Mouse (Mus musculus) erythroblast, embryonic 14.5 days (primary cell): Measurements from ENCODE around the gene Cdkn2aipnl. TPM values are rescaled to one million over a fixed set of nuclear protein-coding genes. Genes with fewer than 3 reads are reported as not detected.

Source experiments
- H3K27me3 ChIP-seq: 2 replicates; pipeline ENCODE4 v1.6.1; 2012; ENCODE audit warnings: inconsistent platforms; ENCODE audit not compliant: control insufficient read depth
- H3K36me3 ChIP-seq: 2 replicates; pipeline ENCODE4 v1.6.1; 2012; ENCODE audit warnings: mild to moderate bottlenecking, inconsistent platforms; ENCODE audit not compliant: control insufficient read depth
- H3K4me1 ChIP-seq: 2 replicates; pipeline ENCODE4 v1.6.1; 2012; ENCODE audit warnings: inconsistent platforms; ENCODE audit not compliant: control insufficient read depth
- H3K4me3 ChIP-seq: replicated peaks from 2 replicates; pipeline ENCODE3; 2012; ENCODE audit warnings: moderate library complexity, mild to moderate bottlenecking, inconsistent platforms
- H3K9me3 ChIP-seq: 2 replicates; pipeline ENCODE4 v1.6.1; 2012; ENCODE audit warnings: low read length, inconsistent platforms, mixed read lengths; ENCODE audit not compliant: control insufficient read depth
- GATA1 ChIP-seq: IDR thresholded peaks from 2 replicates; pipeline ENCODE4 v1.6.1; 2012; ENCODE audit warnings: low read length, inconsistent platforms, mixed read lengths
- TAL1 ChIP-seq: IDR thresholded peaks from 3 replicates; pipeline ENCODE4 v1.6.1; 2012; ENCODE audit warnings: low read length, inconsistent platforms, mixed read lengths
- polyA plus RNA-seq: library from polyadenylated mRNA; stranded (reverse); fragments of >175 nt; gene quantifications from 2 replicates; pipeline ENCODE4 v1.2.3, GENCODE M21; 2012

Cdkn2aipnl gene
- polyA plus RNA-seq, 1 experiment = 2.1 TPM

- TF ChIP-seq TAL1 (no peak), GATA1 (no peak)
- Histone ChIP-seq H3K9me3 (peaks cover 2% of the 10 kb centered on the region; the same call in 1 of the 2 replicates), H3K4me1 (no peaks in the 10 kb centered on the region), H3K36me3 (no peaks in the 10 kb centered on the region), H3K27me3 (no peaks in the 10 kb centered on the region), H3K4me3 (no peak overlapping the region)
Observed at GRCm38 (mm10) chr11:51931790-51932189, 35.7 kb upstream of the Cdkn2aipnl start.

- Histone ChIP-seq H3K4me1 (no peaks in the 10 kb centered on the region), H3K36me3 (no peaks in the 10 kb centered on the region), H3K4me3 (no peak overlapping the region), H3K27me3 (no peaks in the 10 kb centered on the region), H3K9me3 (peaks cover 2% of the 10 kb centered on the region; the same call in 1 of the 2 replicates)
- no peak for TF ChIP-seq GATA1
- TF ChIP-seq TAL1 = no peak
Observed at GRCm38 (mm10) chr11:51934230-51934629, 33.2 kb upstream of the Cdkn2aipnl start.

GRCm38 (mm10) chr11:51935636-51936434 is 31.6 kb upstream of the Cdkn2aipnl start:
- H3K9me3 ChIP-seq = peaks cover 2% of the 10 kb centered on the region; the same call in 1 of the 2 replicates
- no peaks in the 10 kb centered on the region for H3K4me1 ChIP-seq
- no peak overlapping the region for H3K4me3 ChIP-seq
- no peaks in the 10 kb centered on the region for H3K36me3 ChIP-seq
- no peaks in the 10 kb centered on the region for H3K27me3 ChIP-seq
- no peak for TF ChIP-seq GATA1
- no peak for TF ChIP-seq TAL1

- no peaks in the 10 kb centered on the region for H3K4me1 ChIP-seq
- no peaks in the 10 kb centered on the region for H3K27me3 ChIP-seq
- TF ChIP-seq TAL1 (no peak), GATA1 (no peak)
- H3K9me3 ChIP-seq = no peaks in the 10 kb centered on the region; the same call in 1 of the 2 replicates
- no peak overlapping the region for H3K4me3 ChIP-seq
- no peaks in the 10 kb centered on the region for H3K36me3 ChIP-seq
Observed at GRCm38 (mm10) chr11:51937361-51937781, 30.1 kb upstream of the Cdkn2aipnl start.

GRCm38 (mm10) chr11:51938817-51939589 is 28.5 kb upstream of the Cdkn2aipnl start:
- H3K36me3 ChIP-seq = no peaks in the 10 kb centered on the region
- H3K4me1 ChIP-seq = no peaks in the 10 kb centered on the region
- TF ChIP-seq TAL1 = no peak
- no peak for TF ChIP-seq GATA1
- H3K4me3 ChIP-seq = no peak overlapping the region
- no peaks in the 10 kb centered on the region for H3K27me3 ChIP-seq
- no peaks in the 10 kb centered on the region; the same call in 1 of the 2 replicates for H3K9me3 ChIP-seq

GRCm38 (mm10) chr11:51939590-51939955 is 27.9 kb upstream of the Cdkn2aipnl start:
- TF ChIP-seq TAL1 (no peak), GATA1 (no peak)
- H3K27me3 ChIP-seq = no peaks in the 10 kb centered on the region
- H3K4me1 ChIP-seq = no peaks in the 10 kb centered on the region
- no peak overlapping the region for H3K4me3 ChIP-seq
- H3K9me3 ChIP-seq = no peaks in the 10 kb centered on the region; the same call in 1 of the 2 replicates
- H3K36me3 ChIP-seq = no peaks in the 10 kb centered on the region

GRCm38 (mm10) chr11:51940511-51940955 is 26.9 kb upstream of the Cdkn2aipnl start:
- Histone ChIP-seq H3K36me3 (no peaks in the 10 kb centered on the region), H3K4me1 (no peaks in the 10 kb centered on the region), H3K4me3 (no peak overlapping the region), H3K9me3 (no peaks in the 10 kb centered on the region; the same call in 1 of the 2 replicates), H3K27me3 (no peaks in the 10 kb centered on the region)
- TF ChIP-seq GATA1 (no peak), TAL1 (no peak)

GRCm38 (mm10) chr11:51942602-51943499 is 24.6 kb upstream of the Cdkn2aipnl start:
- TF ChIP-seq TAL1 = no peak
- TF ChIP-seq GATA1 = no peak
- Histone ChIP-seq H3K4me3 (no peak overlapping the region), H3K36me3 (no peaks in the 10 kb centered on the region), H3K27me3 (no peaks in the 10 kb centered on the region), H3K9me3 (no peaks in the 10 kb centered on the region; the same call in 1 of the 2 replicates), H3K4me1 (peaks cover 7% of the 10 kb centered on the region)
